Mouse (Mus musculus): ENCODE measurements around the gene Gpr183. TPM values are rescaled to one million over a fixed set of nuclear protein-coding genes. Genes with fewer than 3 reads are reported as not detected.

Gpr183 gene
- polyA plus RNA-seq, 1 experiment from 2014 or later: 1.7 TPM

DNA sequence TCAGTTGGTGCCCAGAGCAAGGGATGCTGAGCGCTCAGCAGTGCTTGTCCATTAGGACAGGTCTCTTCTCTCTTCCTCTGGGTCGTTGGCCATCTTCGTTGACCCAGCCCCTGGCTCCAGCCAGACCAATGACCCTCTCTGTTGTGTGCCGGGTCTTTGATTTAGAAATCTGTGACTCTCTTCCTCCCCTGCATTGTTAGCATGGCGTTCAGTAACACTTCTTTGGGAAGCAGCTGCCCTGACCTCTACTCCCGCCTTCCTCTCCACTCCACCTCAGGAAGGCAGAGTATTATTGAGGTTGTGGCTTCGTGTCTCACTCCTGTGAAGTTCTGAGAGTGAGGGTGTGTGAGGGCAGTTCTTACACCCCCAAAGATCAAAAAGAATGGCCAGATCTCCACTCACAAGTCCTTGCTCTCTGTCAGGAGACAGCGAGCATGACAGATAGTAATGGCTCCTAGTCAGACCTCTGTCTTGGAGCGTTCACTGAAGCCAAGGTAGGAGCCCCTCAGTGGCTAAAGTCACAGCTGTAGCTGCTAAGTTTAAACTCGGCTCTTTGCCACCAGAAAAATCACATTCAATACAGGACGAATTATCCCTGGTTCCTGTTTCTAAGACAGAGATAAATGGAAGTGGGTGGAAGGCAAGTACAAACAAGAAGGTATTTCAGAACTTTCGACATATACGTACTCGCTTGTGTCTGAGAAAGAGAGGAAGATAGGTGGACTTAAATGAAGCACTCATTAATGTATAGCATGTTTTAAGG lies 2.7 kb downstream of the Gpr183 start:
- H3K4me3 ChIP-seq (ENCODE audit: low read depth, low read length): no peak overlapping the region
- H3K27me3 ChIP-seq (ENCODE audit: control insufficient read depth, insufficient read depth, low read depth, low read length): no peaks in the 10 kb centered on the region
- H3K4me2 ChIP-seq (ENCODE audit: low read depth, low read length): no peak overlapping the region
- H3K4me1 ChIP-seq (ENCODE audit: control insufficient read depth, low read depth, low read length): peaks cover 14% of the 10 kb centered on the region
- no peak overlapping the region for H3K9ac ChIP-seq (ENCODE audit: low read depth, low read length)
- H3K36me3 ChIP-seq (ENCODE audit: control insufficient read depth, insufficient read depth): no peaks in the 10 kb centered on the region
- no peak overlapping the region for H3K27ac ChIP-seq (ENCODE audit: low read length)
- 58% methylated on average over 14 of the region's 14 CpGs for WGBS (ENCODE audit: insufficient replicate concordance)
- ATAC-seq (ENCODE audit: low read depth): peak; percentile 35; the same call in 1 of the 2 replicates
- no peaks in the 10 kb centered on the region for H3K9me3 ChIP-seq (replicated peaks; ENCODE audit: control insufficient read depth, low read length)

DNA sequence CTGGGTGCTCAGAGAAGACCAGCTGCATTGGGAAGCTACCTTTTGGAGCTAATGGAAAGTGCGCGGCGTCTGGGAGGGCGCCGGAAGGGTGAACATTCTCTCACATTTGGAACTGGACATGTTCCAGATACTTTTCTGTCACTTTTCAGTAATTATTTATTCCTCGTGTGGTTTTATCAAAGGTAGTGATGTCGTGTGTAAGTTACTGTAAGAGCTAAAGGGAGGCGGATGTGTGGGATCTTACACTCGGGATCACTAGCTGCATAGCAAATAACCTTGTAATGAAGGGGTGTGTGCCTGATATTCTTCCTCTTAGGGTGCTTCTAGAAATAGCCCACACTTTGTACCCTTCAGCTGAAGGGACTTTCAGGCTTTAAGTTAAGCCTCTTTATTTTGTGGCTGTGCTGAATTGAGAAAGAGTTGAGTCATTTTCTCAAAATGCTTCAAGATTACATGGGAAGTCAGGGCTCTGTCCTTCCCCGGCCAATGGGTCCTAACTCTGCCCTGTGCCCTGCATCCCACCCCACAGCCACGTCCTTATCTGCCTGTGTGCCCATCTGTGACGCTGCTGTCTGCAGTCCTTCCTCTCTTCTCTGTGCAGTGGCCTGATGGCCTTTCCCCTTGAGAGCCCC lies 3.4 kb downstream of the Gpr183 start:
- Histone ChIP-seq H3K36me3 (ENCODE audit: control insufficient read depth, insufficient read depth) (no peaks in the 10 kb centered on the region), H3K27ac (ENCODE audit: low read length) (no peak overlapping the region), H3K4me3 (ENCODE audit: low read depth, low read length) (no peak overlapping the region), H3K4me2 (ENCODE audit: low read depth, low read length) (no peak overlapping the region), H3K4me1 (ENCODE audit: control insufficient read depth, low read depth, low read length) (peaks cover 16% of the 10 kb centered on the region), H3K27me3 (ENCODE audit: control insufficient read depth, insufficient read depth, low read depth, low read length) (no peaks in the 10 kb centered on the region), H3K9ac (ENCODE audit: low read depth, low read length) (no peak overlapping the region), H3K9me3 (replicated peaks; ENCODE audit: control insufficient read depth, low read length) (no peaks in the 10 kb centered on the region)
- 57% methylated on average over 12 of the region's 12 CpGs for WGBS (ENCODE audit: insufficient replicate concordance)
- 0 out of 2 replicates have a peak, but pooled peaks have one; percentile 20 for ATAC-seq (ENCODE audit: low read depth)

DNA sequence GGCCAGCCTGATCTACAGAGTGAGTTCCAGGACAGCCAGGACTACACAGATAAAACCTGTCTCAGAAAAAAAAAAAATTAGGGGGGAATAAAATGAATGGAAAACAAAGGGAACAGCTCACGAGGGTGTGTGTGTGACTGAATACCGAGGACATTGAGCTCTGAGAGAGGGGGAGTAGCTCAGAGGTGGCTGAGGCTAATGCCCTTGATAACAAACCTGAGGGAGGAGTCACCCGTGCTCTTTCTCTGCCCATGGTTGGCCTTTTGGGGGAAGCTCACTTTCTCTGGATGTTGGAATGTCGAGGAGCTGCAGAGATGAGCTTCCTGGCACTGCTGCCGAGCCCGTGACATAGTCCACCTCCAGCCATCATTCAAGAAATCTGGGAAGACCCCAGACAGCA lies 4.0 kb downstream of the Gpr183 start:
- Histone ChIP-seq H3K4me3 (ENCODE audit: low read depth, low read length) (no peak overlapping the region), H3K9me3 (replicated peaks; ENCODE audit: control insufficient read depth, low read length) (no peaks in the 10 kb centered on the region), H3K9ac (ENCODE audit: low read depth, low read length) (no peak overlapping the region), H3K4me1 (ENCODE audit: control insufficient read depth, low read depth, low read length) (peaks cover 16% of the 10 kb centered on the region), H3K27ac (ENCODE audit: low read length) (no peak overlapping the region), H3K27me3 (ENCODE audit: control insufficient read depth, insufficient read depth, low read depth, low read length) (no peaks in the 10 kb centered on the region), H3K36me3 (ENCODE audit: control insufficient read depth, insufficient read depth) (no peaks in the 10 kb centered on the region), H3K4me2 (ENCODE audit: low read depth, low read length) (no peak overlapping the region)
- no peak for ATAC-seq (ENCODE audit: low read depth)
- 37% methylated on average over 6 of the region's 6 CpGs for WGBS (ENCODE audit: insufficient replicate concordance)

DNA sequence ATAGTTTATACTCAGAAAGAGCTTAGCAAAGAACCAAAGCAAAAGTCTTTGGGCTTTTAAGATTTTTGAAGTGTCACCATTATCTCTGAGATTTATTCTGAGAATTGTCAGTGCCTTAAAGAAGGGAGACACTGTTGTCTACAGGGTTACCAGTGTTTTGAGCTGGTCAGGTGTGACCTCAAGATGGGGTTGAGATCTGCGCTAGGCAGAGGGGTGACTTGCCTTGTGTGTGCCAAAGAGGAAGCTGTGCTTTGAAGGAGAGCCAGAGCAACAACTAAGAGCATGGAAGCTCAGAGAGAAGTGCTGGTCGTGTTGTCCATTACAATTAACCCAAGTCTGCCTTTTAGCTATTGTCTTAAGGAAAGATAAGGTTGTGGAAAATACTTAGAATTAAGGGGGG lies 4.5 kb downstream of the Gpr183 start:
- Histone ChIP-seq H3K4me1 (ENCODE audit: control insufficient read depth, low read depth, low read length) (peaks cover 16% of the 10 kb centered on the region), H3K4me2 (ENCODE audit: low read depth, low read length) (no peak overlapping the region), H3K27ac (ENCODE audit: low read length) (no peak overlapping the region), H3K9me3 (replicated peaks; ENCODE audit: control insufficient read depth, low read length) (no peaks in the 10 kb centered on the region), H3K4me3 (ENCODE audit: low read depth, low read length) (no peak overlapping the region), H3K36me3 (ENCODE audit: control insufficient read depth, insufficient read depth) (no peaks in the 10 kb centered on the region), H3K9ac (ENCODE audit: low read depth, low read length) (no peak overlapping the region), H3K27me3 (ENCODE audit: control insufficient read depth, insufficient read depth, low read depth, low read length) (no peaks in the 10 kb centered on the region)
- 34% methylated on average over 2 of the region's 2 CpGs for WGBS (ENCODE audit: insufficient replicate concordance)
- ATAC-seq (ENCODE audit: low read depth): no peak

DNA sequence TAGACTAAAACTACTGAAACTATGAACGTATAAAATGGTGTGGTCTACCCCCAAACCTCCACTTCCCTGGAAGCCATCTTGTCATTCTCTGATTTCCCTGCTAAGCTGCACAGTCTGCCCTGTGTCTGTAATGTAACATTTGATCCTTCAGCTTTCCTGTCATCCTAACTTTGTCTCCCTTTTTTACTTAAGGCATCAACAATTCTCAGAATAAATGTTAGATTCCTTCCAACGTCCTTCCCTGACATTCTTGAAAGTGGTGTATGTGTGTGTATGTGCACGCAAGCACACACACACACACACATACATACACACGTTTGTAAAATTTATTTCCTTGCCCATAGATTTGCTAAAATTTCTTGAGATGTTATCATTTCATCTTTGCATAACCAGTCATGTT lies 5.0 kb downstream of the Gpr183 start:
- Histone ChIP-seq H3K4me3 (ENCODE audit: low read depth, low read length) (no peak overlapping the region), H3K36me3 (ENCODE audit: control insufficient read depth, insufficient read depth) (no peaks in the 10 kb centered on the region), H3K9ac (ENCODE audit: low read depth, low read length) (no peak overlapping the region), H3K27ac (ENCODE audit: low read length) (no peak overlapping the region), H3K4me2 (ENCODE audit: low read depth, low read length) (no peak overlapping the region), H3K4me1 (ENCODE audit: control insufficient read depth, low read depth, low read length) (peaks cover 16% of the 10 kb centered on the region), H3K27me3 (ENCODE audit: control insufficient read depth, insufficient read depth, low read depth, low read length) (no peaks in the 10 kb centered on the region), H3K9me3 (replicated peaks; ENCODE audit: control insufficient read depth, low read length) (no peaks in the 10 kb centered on the region)
- no peak for ATAC-seq (ENCODE audit: low read depth)
- 68% methylated on average over 4 of the region's 4 CpGs for WGBS (ENCODE audit: insufficient replicate concordance)

DNA sequence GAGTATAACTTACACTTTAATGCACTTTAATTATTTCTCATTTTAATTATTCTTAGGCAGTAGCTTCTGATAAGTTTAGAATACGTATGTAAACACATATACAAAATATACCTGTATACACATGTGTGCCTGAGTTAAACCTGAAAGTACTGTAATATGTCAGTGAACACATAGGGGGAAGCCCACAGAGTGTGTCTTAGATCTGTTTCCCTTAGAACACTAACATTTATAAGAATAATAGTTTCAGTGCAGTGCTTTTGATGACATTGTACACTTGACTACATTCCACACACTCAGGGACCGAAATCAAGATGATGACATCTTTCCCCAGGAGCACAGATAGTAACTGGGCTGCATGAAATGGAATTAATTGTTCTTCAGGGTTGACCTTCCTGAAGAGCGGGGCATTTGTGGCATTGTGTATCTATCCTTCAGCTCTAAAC lies 5.4 kb downstream of the Gpr183 start:
- Histone ChIP-seq H3K36me3 (ENCODE audit: control insufficient read depth, insufficient read depth) (no peaks in the 10 kb centered on the region), H3K4me3 (ENCODE audit: low read depth, low read length) (no peak overlapping the region), H3K4me1 (ENCODE audit: control insufficient read depth, low read depth, low read length) (peaks cover 16% of the 10 kb centered on the region), H3K9me3 (replicated peaks; ENCODE audit: control insufficient read depth, low read length) (no peaks in the 10 kb centered on the region), H3K9ac (ENCODE audit: low read depth, low read length) (no peak overlapping the region), H3K27ac (ENCODE audit: low read length) (no peak overlapping the region), H3K4me2 (ENCODE audit: low read depth, low read length) (no peak overlapping the region), H3K27me3 (ENCODE audit: control insufficient read depth, insufficient read depth, low read depth, low read length) (no peaks in the 10 kb centered on the region)
- no peak for ATAC-seq (ENCODE audit: low read depth)
- WGBS (ENCODE audit: insufficient replicate concordance): 76% methylated on average over 3 of the region's 3 CpGs

DNA sequence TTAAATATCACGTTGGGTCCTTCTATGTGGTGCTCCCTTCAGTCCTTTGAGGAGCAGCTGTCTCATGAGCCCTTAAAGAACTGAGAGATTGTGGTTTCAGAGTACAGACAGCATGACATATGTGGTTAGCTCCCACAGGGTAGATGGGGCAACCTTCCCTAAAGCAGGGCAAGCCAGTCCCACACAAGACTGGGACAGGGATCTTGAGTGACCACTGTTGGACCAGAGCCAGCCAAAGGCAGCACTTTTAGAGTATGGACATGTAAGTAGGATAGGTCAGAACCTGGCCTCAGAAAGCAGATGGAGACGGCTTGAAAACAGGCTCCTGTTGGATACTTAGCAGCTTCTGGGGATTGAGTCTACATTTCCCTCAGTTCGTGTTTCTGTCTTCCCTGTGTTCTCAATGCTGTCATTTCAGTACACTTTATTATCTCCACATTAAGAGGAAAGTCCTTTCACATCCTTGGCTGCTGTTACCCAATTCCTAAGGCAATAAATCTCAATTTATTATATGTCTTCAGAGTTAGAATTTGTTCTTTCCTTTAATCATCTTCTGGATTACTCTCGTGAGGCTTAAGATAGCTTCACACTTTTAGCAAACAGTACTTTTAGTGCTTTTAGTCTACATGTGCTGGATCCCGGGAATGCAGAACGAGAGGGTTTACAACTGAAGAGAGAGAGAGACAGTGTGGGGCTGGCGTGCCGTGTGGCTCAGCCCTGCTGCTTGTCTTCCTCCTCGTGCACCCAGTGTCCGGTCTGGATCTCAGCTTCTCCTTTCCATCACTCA lies 6.1 kb downstream of the Gpr183 start:
- 48% methylated on average over 10 of the region's 10 CpGs for WGBS (ENCODE audit: insufficient replicate concordance)
- ATAC-seq (ENCODE audit: low read depth): no peak

DNA sequence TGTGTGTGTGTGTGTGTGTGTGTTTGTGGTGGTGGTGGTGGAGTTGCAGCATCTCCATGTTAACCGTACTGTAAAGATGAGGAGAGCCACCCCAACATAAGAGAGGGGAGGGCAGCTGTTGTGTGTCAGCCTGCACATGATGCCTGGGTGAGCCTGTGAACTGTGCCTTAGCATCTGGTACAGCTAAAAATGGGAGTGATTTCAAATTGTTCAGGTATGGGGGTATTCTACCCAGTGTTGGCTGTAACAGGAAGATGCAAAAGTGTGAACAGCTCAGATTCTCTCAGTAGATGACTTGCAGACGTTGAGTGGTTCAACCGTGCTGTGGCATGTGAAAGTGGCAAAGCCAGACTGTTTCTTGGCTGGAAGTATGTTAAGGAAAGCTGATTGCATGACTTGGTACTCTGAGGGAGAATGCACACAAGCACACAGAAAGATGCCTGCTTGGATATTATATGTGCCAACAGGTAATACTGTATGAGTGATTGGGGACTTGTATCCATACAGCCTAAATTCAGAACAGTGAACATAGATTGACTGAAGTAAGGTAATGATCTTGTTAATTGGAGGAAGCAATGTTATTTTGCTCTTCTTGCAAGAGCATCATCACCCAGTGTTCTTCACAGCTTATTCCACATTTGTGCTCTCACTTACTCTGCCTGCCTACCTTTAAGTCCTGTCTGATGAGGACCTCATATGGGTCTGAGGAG lies 6.8 kb downstream of the Gpr183 start:
- H3K9me3 ChIP-seq (replicated peaks; ENCODE audit: control insufficient read depth, low read length): no peaks in the 10 kb centered on the region
- H3K27ac ChIP-seq (ENCODE audit: low read length): no peak overlapping the region
- H3K4me2 ChIP-seq (ENCODE audit: low read depth, low read length): no peak overlapping the region
- H3K4me1 ChIP-seq (ENCODE audit: control insufficient read depth, low read depth, low read length): peaks cover 11% of the 10 kb centered on the region
- 72% methylated on average over 3 of the region's 3 CpGs for WGBS (ENCODE audit: insufficient replicate concordance)
- no peaks in the 10 kb centered on the region for H3K36me3 ChIP-seq (ENCODE audit: control insufficient read depth, insufficient read depth)
- no peak overlapping the region for H3K9ac ChIP-seq (ENCODE audit: low read depth, low read length)
- H3K4me3 ChIP-seq (ENCODE audit: low read depth, low read length): no peak overlapping the region
- H3K27me3 ChIP-seq (ENCODE audit: control insufficient read depth, insufficient read depth, low read depth, low read length): no peaks in the 10 kb centered on the region
- no peak for ATAC-seq (ENCODE audit: low read depth)

More for the DNA sequence above, 6.1 kb downstream of the Gpr183 start:
- no peak overlapping the region for H3K4me3 ChIP-seq (ENCODE audit: low read depth, low read length)
- H3K4me1 ChIP-seq (ENCODE audit: control insufficient read depth, low read depth, low read length): peaks cover 16% of the 10 kb centered on the region
- no peak overlapping the region for H3K27ac ChIP-seq (ENCODE audit: low read length)
- H3K27me3 ChIP-seq (ENCODE audit: control insufficient read depth, insufficient read depth, low read depth, low read length): no peaks in the 10 kb centered on the region
- no peaks in the 10 kb centered on the region for H3K9me3 ChIP-seq (replicated peaks; ENCODE audit: control insufficient read depth, low read length)
- H3K9ac ChIP-seq (ENCODE audit: low read depth, low read length): no peak overlapping the region
- no peaks in the 10 kb centered on the region for H3K36me3 ChIP-seq (ENCODE audit: control insufficient read depth, insufficient read depth)
- no peak overlapping the region for H3K4me2 ChIP-seq (ENCODE audit: low read depth, low read length)

All from liver, embryonic 16.5 days (tissue).